Mouse (Mus musculus) midbrain, embryonic 16.5 days (tissue): Measurements from ENCODE around the gene Ccl22. TPM values are rescaled to one million over a fixed set of nuclear protein-coding genes. Genes with fewer than 3 reads are reported as not detected.

Source experiments
- ATAC-seq: fragments of 200-750 bp; cut with Nextera tagmentation; 2 replicates; pipeline ENCODE4 v1.8.0; 2017; ENCODE audit warnings: moderate TSS enrichment
- H3K27ac ChIP-seq: fragments of 300-500 bp; sonication (generic); 2 replicates; pipeline ENCODE4 v1.5.1; 2014; ENCODE audit warnings: mild to moderate bottlenecking, low read length, mixed read lengths
- H3K27me3 ChIP-seq: fragments of 300-500 bp; sonication (generic); 2 replicates; pipeline ENCODE4 v1.6.1; 2014; ENCODE audit warnings: low read depth, low read length, mixed read lengths; ENCODE audit not compliant: control insufficient read depth, insufficient read depth
- H3K36me3 ChIP-seq: fragments of 300-500 bp; sonication (generic); 2 replicates; pipeline ENCODE4 v1.6.1; 2014; ENCODE audit warnings: mild to moderate bottlenecking, low read length, moderate library complexity, mixed read lengths; ENCODE audit not compliant: control insufficient read depth, insufficient read depth
- H3K4me1 ChIP-seq: fragments of 300-500 bp; sonication (generic); 2 replicates; pipeline ENCODE4 v1.6.1; 2014; ENCODE audit warnings: mild to moderate bottlenecking, low read length, mixed read lengths; ENCODE audit not compliant: control insufficient read depth, insufficient read depth
- H3K4me2 ChIP-seq: fragments of 300-500 bp; sonication (generic); 2 replicates; pipeline ENCODE4 v1.6.1; 2014; ENCODE audit warnings: mild to moderate bottlenecking, low read length, mixed read lengths
- H3K4me3 ChIP-seq: fragments of 300-500 bp; sonication (generic); 2 replicates; pipeline ENCODE4 v1.5.1; 2014; ENCODE audit warnings: low read depth, mild to moderate bottlenecking, low read length, moderate library complexity, mixed read lengths
- H3K9ac ChIP-seq: fragments of 300-500 bp; sonication (generic); 2 replicates; pipeline ENCODE4 v1.6.1; 2014; ENCODE audit warnings: low read depth, low read length, mixed read lengths
- H3K9me3 ChIP-seq: fragments of 300-500 bp; sonication (generic); replicated peaks from 2 replicates; pipeline ENCODE4 v1.6.1; 2014; ENCODE audit warnings: mild to moderate bottlenecking, low read length, mixed read lengths; ENCODE audit not compliant: control insufficient read depth, poor library complexity, severe bottlenecking
- WGBS: fragments of 180-500 bp; shearing (Covaris S2); extraction: QIAGEN DNeasy Blood & Tissue Kit; methylation state at CpG from one replicate; pipeline ENCODE4 v1.1.7; 2014; 5-methylcytosine and 5-hydroxymethylcytosine counted together
- polyA plus RNA-seq: library from polyadenylated mRNA; unstranded; fragments of >200 nt; fragmentation: Nextera tagmentation; extraction: Ambion mirVana; gene quantifications from 2 replicates; pipeline ENCODE4 v1.2.1, GENCODE M21; 2015

Gene Ccl22
- polyA plus RNA-seq, 1 experiment from 2014 or later, result not detected

DNA sequence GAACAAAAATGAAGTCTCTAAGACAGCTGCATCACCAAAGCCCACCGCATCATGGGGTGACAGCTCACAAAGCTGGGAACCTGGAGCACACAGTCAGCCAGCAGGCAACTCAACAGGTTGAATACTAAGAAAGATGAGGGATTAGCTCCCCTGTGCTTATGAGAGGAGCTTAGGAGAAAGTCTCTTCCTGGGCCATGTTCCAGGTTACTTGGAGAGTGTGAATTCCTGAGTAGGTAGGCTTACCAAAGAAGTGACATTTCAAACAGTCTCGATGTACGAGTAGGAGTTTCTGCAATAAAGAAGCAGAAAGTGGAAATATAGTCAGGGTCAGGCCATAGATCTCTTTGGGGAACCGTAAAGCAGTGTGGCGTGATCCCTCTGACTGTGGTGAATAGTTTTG, 906 bp upstream of the Ccl22 start:
- Histone ChIP-seq H3K4me1 (no peaks in the 10 kb centered on the region), H3K4me2 (no peak overlapping the region), H3K27me3 (no peaks in the 10 kb centered on the region), H3K36me3 (no peaks in the 10 kb centered on the region), H3K9ac (no peak overlapping the region), H3K4me3 (no peak overlapping the region), H3K9me3 (no peaks in the 10 kb centered on the region), H3K27ac (no peak overlapping the region)
- WGBS, result 95% methylated on average over 5 of the region's 5 CpGs
- ATAC-seq, result no peak

DNA sequence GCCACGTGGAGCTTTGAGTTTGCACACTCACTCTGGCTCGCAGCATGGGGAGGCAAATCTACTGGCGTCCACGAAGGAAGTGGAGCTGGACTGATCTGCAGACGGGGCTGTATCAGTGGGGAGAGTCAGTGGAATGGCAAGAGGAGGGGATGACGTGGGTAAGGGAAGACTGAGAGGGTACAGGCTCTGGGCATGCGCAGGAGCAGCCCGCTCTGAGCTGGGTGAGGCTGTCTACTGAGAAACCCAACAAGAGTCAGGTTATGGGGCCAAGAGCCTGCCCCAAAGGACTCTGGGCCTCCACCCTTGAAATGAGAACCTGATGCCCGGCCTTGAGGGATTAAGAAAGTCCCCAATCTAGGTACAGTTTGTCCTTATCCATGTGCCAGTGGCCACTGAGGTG, 418 bp upstream of the Ccl22 start:
- no peaks in the 10 kb centered on the region for H3K36me3 ChIP-seq
- no peaks in the 10 kb centered on the region for H3K4me1 ChIP-seq
- H3K9ac ChIP-seq, result no peak overlapping the region
- WGBS, result 82% methylated on average over 9 of the region's 9 CpGs
- no peak overlapping the region for H3K27ac ChIP-seq
- no peak overlapping the region for H3K4me2 ChIP-seq
- no peaks in the 10 kb centered on the region for H3K9me3 ChIP-seq
- no peaks in the 10 kb centered on the region for H3K27me3 ChIP-seq
- no peak for ATAC-seq
- H3K4me3 ChIP-seq, result no peak overlapping the region

DNA sequence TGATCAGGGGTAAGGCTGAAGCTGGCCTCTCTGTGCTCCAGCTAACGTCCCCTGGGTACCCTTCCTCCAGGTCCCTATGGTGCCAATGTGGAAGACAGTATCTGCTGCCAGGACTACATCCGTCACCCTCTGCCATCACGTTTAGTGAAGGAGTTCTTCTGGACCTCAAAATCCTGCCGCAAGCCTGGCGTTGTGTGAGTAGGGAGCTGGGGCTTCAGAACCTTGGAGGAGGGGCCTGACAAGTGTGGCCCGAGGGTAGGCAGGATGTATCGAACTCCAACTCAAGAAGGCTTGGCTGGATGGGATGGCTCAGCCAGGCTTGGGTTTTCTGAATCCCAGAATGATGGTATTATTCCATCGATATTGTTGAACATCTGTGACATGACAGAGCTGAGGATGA, 1.4 kb downstream of the Ccl22 start:
- ATAC-seq, result no peak

DNA sequence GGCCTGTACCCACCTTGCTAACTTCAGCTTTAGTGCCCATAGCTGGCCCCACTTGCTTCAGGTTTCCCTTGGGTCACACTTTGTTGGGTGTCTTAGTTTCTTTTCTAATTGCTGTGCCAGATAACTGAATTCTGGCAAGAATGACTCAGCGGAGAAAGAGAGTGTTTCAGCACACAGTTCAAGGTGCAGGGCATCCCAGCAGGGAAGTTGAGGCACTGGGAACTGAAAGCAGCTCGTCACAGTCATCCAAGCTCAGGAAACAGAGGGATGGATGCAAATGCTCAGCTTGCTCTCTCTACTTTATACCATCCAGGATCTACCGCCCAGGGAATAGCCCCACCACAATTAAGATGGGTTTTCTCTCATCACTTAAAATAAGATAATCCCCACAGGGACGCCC, 3.0 kb downstream of the Ccl22 start:
- Histone ChIP-seq H3K27me3 (no peaks in the 10 kb centered on the region), H3K4me2 (no peak overlapping the region), H3K36me3 (no peaks in the 10 kb centered on the region), H3K4me3 (no peak overlapping the region), H3K9ac (no peak overlapping the region), H3K4me1 (no peaks in the 10 kb centered on the region), H3K9me3 (no peaks in the 10 kb centered on the region), H3K27ac (no peak overlapping the region)
- ATAC-seq, result no peak
- WGBS, result 67% methylated on average over 4 of the region's 4 CpGs

More for the DNA sequence above, 1.4 kb downstream of the Ccl22 start:
- Histone ChIP-seq H3K9ac (no peak overlapping the region), H3K27ac (no peak overlapping the region), H3K4me1 (no peaks in the 10 kb centered on the region), H3K4me2 (no peak overlapping the region), H3K27me3 (no peaks in the 10 kb centered on the region), H3K4me3 (no peak overlapping the region), H3K36me3 (no peaks in the 10 kb centered on the region), H3K9me3 (no peaks in the 10 kb centered on the region)
- WGBS, result 89% methylated on average over 8 of the region's 8 CpGs

DNA sequence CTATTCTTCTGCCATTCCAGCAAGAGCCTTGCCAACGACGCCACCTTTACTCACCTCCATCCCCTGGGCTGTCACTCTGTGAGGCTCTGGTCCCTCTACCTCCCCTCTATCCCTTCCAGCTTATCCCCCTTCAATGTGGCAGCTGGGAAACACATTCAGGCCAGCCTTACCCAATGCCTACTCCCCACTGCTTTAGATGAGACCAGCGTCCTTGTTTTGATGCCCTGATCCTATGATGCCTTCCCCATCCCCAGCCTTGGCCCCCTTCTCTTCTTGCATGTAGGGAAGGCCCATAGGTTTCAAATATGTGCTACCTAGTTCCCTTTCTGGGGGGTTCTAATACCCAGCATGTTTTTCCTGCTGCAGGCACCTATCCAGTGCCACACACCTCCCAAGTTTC, 4.6 kb downstream of the Ccl22 start:
- no peak overlapping the region for H3K27ac ChIP-seq
- no peak for ATAC-seq
- no peaks in the 10 kb centered on the region for H3K9me3 ChIP-seq
- H3K4me3 ChIP-seq, result no peak overlapping the region
- no peaks in the 10 kb centered on the region for H3K4me1 ChIP-seq
- 86% methylated on average over 3 of the region's 3 CpGs for WGBS
- no peak overlapping the region for H3K9ac ChIP-seq
- H3K4me2 ChIP-seq, result no peak overlapping the region
- no peaks in the 10 kb centered on the region for H3K27me3 ChIP-seq
- no peaks in the 10 kb centered on the region for H3K36me3 ChIP-seq

DNA sequence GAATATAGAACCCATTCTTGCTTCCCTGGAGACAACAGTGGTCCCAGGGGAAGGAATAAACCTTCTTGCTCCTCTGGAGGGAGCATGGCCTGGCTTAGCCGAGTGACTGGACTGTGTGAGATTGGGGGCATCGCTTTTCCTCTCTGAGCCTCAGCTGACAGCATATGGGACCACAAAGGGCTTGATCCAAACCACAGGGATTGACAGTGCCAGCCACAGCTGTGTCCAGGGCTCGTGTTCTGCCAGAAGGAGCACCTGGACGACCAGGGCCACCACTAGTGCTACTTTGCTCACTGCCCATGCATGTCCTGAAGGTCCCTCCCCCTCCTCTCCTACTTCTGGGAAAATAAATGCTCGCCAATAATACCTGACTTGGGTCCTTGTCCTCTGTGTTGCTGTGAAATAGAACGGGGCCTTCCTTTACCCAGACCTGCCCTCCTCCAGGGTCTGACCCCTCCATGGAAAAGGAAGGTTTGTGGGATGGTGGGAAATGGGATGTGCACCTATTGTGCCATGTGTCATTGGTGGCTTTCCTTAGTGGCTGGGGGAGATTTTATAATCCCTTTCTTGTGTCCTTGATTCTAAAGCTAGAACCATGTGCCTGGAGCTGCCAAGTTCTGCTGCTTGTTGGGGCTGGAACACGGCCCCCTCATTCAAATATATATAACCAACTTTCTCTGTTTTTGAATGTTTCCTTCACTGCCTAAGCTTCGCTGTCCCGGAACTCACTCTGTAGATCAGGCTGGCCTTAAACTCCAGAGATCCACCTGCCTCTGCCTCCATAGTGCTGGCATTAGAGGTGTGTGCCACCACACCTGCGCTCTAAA, 5.8 kb downstream of the Ccl22 start:
- Histone ChIP-seq H3K27me3 (no peaks in the 10 kb centered on the region), H3K36me3 (no peaks in the 10 kb centered on the region), H3K9ac (no peak overlapping the region), H3K9me3 (no peaks in the 10 kb centered on the region), H3K4me1 (no peaks in the 10 kb centered on the region), H3K4me3 (no peak overlapping the region), H3K27ac (no peak overlapping the region), H3K4me2 (no peak overlapping the region)
- ATAC-seq, result no peak
- WGBS, result 79% methylated on average over 10 of the region's 10 CpGs

DNA sequence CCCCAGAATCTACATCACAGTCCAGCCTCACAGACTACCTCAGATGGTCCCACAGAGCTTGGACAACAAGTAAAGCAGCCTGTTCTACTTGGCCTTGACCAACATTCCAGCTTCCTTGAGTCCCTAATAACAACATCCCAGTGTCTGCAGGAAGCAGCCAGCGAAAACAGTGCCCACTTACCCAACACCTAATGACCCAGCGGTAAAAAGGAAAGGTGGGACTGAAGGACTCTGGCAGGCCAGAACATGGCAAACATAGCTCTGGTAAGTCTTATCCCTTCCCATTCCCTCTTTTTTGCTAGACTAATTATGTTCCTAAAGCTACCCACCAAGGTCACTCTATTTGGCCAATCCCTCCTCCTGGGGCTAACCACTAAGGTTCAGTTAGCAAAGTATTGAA, 8.6 kb downstream of the Ccl22 start:
- Histone ChIP-seq H3K27ac (no peak overlapping the region), H3K9me3 (peaks cover 2% of the 10 kb centered on the region; the same call in 1 of the 2 replicates), H3K9ac (no peak overlapping the region), H3K4me2 (no peak overlapping the region), H3K36me3 (no peaks in the 10 kb centered on the region), H3K4me1 (no peaks in the 10 kb centered on the region), H3K4me3 (no peak overlapping the region), H3K27me3 (no peaks in the 10 kb centered on the region)
- 87% methylated on average over 2 of the region's 2 CpGs for WGBS
- ATAC-seq, result no peak

DNA sequence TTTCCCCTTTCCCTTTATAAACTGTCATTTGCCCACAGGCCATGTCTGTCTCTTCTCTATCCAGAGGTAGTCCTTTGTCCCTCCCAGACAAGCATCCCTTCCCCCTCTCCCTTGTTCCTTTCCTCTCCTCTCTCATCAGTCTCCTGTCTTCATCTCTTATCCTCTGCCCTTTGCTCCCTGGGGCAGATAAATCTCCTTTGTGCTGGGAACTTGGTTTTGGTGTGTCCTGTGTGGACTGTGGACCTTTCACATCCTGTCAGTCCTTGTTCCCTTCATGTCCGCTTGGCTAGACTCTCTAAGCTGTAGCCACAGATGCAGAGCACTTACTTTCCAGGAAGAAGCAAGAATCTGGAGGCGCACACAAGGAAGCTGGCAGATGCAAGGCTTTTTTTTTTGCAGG, 9.1 kb downstream of the Ccl22 start:
- no peak overlapping the region for H3K27ac ChIP-seq
- WGBS, result 60% methylated on average over 2 of the region's 2 CpGs
- no peaks in the 10 kb centered on the region for H3K4me1 ChIP-seq
- H3K27me3 ChIP-seq, result no peaks in the 10 kb centered on the region
- H3K9ac ChIP-seq, result no peak overlapping the region
- H3K9me3 ChIP-seq, result peaks cover 2% of the 10 kb centered on the region; the same call in 1 of the 2 replicates
- H3K4me2 ChIP-seq, result no peak overlapping the region
- H3K4me3 ChIP-seq, result no peak overlapping the region
- no peaks in the 10 kb centered on the region for H3K36me3 ChIP-seq
- ATAC-seq, result no peak

DNA sequence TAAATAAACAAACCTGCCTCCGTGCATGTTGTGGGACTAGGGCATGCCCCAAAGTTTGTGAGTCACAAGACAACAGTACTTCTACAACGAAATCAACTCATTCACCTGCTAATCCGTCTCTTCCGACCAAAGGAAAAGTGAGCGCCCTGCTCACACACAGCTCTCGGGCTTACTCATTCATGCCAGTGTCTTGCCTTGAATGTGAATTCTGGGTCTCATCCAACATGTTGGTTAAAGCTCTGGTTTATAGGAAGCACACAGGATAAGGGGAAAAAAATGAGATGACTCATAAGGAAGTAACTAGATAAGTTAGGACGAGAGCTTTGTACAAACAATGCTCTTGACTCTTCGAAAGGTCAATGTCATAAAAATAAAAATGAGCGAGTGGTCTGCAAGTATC, 21.6 kb downstream of the Ccl22 start:
- ATAC-seq, result no peak

More for the DNA sequence above, 21.6 kb downstream of the Ccl22 start:
- Histone ChIP-seq H3K27me3 (no peaks in the 10 kb centered on the region), H3K4me3 (no peak overlapping the region), H3K36me3 (no peaks in the 10 kb centered on the region), H3K4me2 (no peak overlapping the region), H3K9me3 (no peaks in the 10 kb centered on the region), H3K4me1 (peaks cover 3% of the 10 kb centered on the region; the same call in 1 of the 2 replicates), H3K27ac (no peak overlapping the region), H3K9ac (no peak overlapping the region)
- WGBS, result 79% methylated on average over 9 of the region's 9 CpGs
